In genomic region chr8:120594571-120594970, GRCm38 (mm10) we compare ENCODE assay signal across 15 mouse cellular contexts. TPM values are rescaled to one million over a fixed set of nuclear protein-coding genes. Genes with fewer than 3 reads are reported as not detected.
DNase-seq lines count a peak whose midpoint lies in the region; ATAC-seq and TF ChIP-seq lines count a peak whose summit lies in the region.
"Had no signal": no experiment of that assay in that cellular context is flagged by ENCODE, and none has a peak within 500 bp of the region (broad histone marks: within the 10 kb centered on the region; RNA-seq: fewer than 3 reads in every experiment).

No protein-coding gene starts in this region.

- no peak for ATAC-seq in forebrain, postnatal 0 days
- no peak for ATAC-seq in forebrain, embryonic 13.5 days
- ATAC-seq in lung, embryonic 14.5 days (ENCODE audit: insufficient read depth), result no peak
- ATAC-seq: forebrain, embryonic 14.5 days; hindbrain, embryonic 16.5 days had no signal

- H3K9me3 ChIP-seq in forebrain, postnatal 0 days (ENCODE audit: low read length), result no peaks in the 10 kb centered on the region
- H3K9me3 ChIP-seq in forebrain, embryonic 13.5 days (replicated peaks), result no peaks in the 10 kb centered on the region
- no peaks in the 10 kb centered on the region for H3K9me3 ChIP-seq in lung, embryonic 14.5 days (ENCODE audit: low read depth, low read length)
- H3K9me3 ChIP-seq: heart, embryonic 13.5 days; limb, embryonic 15.5 days; midbrain, embryonic 10.5 days; neural tube, embryonic 12.5 days had no signal

- H3K4me1 ChIP-seq in forebrain, postnatal 0 days (ENCODE audit: insufficient read depth), result peaks cover 11% of the 10 kb centered on the region
- H3K4me1 ChIP-seq in forebrain, embryonic 13.5 days, result peaks cover 16% of the 10 kb centered on the region
- H3K4me1 ChIP-seq in lung, embryonic 14.5 days (ENCODE audit: insufficient read depth), result peaks cover 5% of the 10 kb centered on the region
- H3K4me1 ChIP-seq in small intestine, adult 2 months (ENCODE audit: control insufficient read depth, insufficient read depth, insufficient read length, low read length), result no peaks in the 10 kb centered on the region

- H3K27ac ChIP-seq in forebrain, postnatal 0 days (ENCODE audit: low read depth, low read length), result no peak overlapping the region
- H3K27ac ChIP-seq in forebrain, embryonic 13.5 days, result no peak overlapping the region
- H3K27ac ChIP-seq in lung, embryonic 14.5 days (ENCODE audit: low read depth), result no peak overlapping the region
- H3K27ac ChIP-seq in small intestine, adult 2 months (ENCODE audit: insufficient read depth, low read depth, low read length), result no peak overlapping the region
- H3K27ac ChIP-seq: heart, embryonic 13.5 days; limb, embryonic 15.5 days; midbrain, embryonic 10.5 days; neural tube, embryonic 12.5 days had no signal

- DNase-seq in forebrain, postnatal 0 days, result no peak
- DNase-seq in lung, embryonic 14.5 days, result no peak
- no peak for DNase-seq in lung, postnatal 4 days
- peak; percentile 85 for DNase-seq in R1 (ENCODE audit: low read depth, low spot score)
- DNase-seq in spleen, adult 12 weeks (ENCODE audit: low spot score), result no peak
- DNase-seq in frontal cortex, adult 2 months (ENCODE audit: extremely low spot score in 1 of 2, low spot score in 1 of 2), result no peak
- DNase-seq: cerebellum, adult 11 months had no signal

- no peaks in the 10 kb centered on the region for H3K27me3 ChIP-seq in forebrain, postnatal 0 days (ENCODE audit: insufficient read depth, low read length)
- H3K27me3 ChIP-seq in forebrain, embryonic 13.5 days, result no peaks in the 10 kb centered on the region
- H3K27me3 ChIP-seq in lung, embryonic 14.5 days (ENCODE audit: insufficient read depth, low read length), result no peaks in the 10 kb centered on the region
- H3K27me3 ChIP-seq in small intestine, adult 2 months (ENCODE audit: control insufficient read depth, insufficient read depth, low read length), result no peaks in the 10 kb centered on the region
- H3K27me3 ChIP-seq: limb, embryonic 15.5 days; neural tube, embryonic 12.5 days had no signal

- no peak overlapping the region for H3K9ac ChIP-seq in forebrain, postnatal 0 days
- no peak overlapping the region for H3K9ac ChIP-seq in forebrain, embryonic 13.5 days
- H3K9ac ChIP-seq in lung, embryonic 14.5 days, result no peak overlapping the region
- H3K9ac ChIP-seq: heart, embryonic 13.5 days; limb, embryonic 15.5 days; neural tube, embryonic 12.5 days had no signal

- no peaks in the 10 kb centered on the region for H3K36me3 ChIP-seq in forebrain, postnatal 0 days (ENCODE audit: insufficient read depth)
- no peaks in the 10 kb centered on the region for H3K36me3 ChIP-seq in forebrain, embryonic 13.5 days (ENCODE audit: poor library complexity, severe bottlenecking)
- no peaks in the 10 kb centered on the region for H3K36me3 ChIP-seq in lung, embryonic 14.5 days (ENCODE audit: insufficient read depth)
- no peaks in the 10 kb centered on the region for H3K36me3 ChIP-seq in small intestine, adult 2 months (ENCODE audit: control insufficient read depth, insufficient read depth, low read length)
- H3K36me3 ChIP-seq: heart, embryonic 13.5 days; limb, embryonic 15.5 days; midbrain, embryonic 10.5 days; neural tube, embryonic 12.5 days had no signal

- 90% methylated on average over 5 of the region's 5 CpGs for WGBS in forebrain, postnatal 0 days
- WGBS in forebrain, embryonic 13.5 days, result 89% methylated on average over 5 of the region's 5 CpGs
- WGBS in lung, embryonic 14.5 days, result 85% methylated on average over 5 of the region's 5 CpGs
- WGBS in small intestine, adult 2 months, result 90% methylated on average over 5 of the region's 5 CpGs

- no peak overlapping the region for H3K4me3 ChIP-seq in forebrain, postnatal 0 days (ENCODE audit: low read depth, low read length)
- no peak overlapping the region for H3K4me3 ChIP-seq in forebrain, embryonic 13.5 days
- no peak overlapping the region for H3K4me3 ChIP-seq in lung, embryonic 14.5 days (ENCODE audit: low read depth, low read length)
- H3K4me3 ChIP-seq in small intestine, adult 2 months (ENCODE audit: low read depth, low read length), result no peak overlapping the region
- H3K4me3 ChIP-seq: heart, embryonic 13.5 days; limb, embryonic 15.5 days; midbrain, embryonic 10.5 days; neural tube, embryonic 12.5 days had no signal

- H3K4me2 ChIP-seq in forebrain, postnatal 0 days (ENCODE audit: low read depth), result no peak overlapping the region
- H3K4me2 ChIP-seq in forebrain, embryonic 13.5 days, result no peak overlapping the region
- H3K4me2 ChIP-seq in lung, embryonic 14.5 days, result no peak overlapping the region
- H3K4me2 ChIP-seq: heart, embryonic 13.5 days; limb, embryonic 15.5 days; neural tube, embryonic 12.5 days had no signal

- peak; percentile 53 for TF ChIP-seq CTCF in forebrain, postnatal 0 days (IDR thresholded peaks at IDR 0.05; ENCODE audit: low read depth)
- peak; percentile 59 for TF ChIP-seq CTCF in lung, embryonic 14.5 days (IDR thresholded peaks at IDR 0.05; ENCODE audit: low read depth)
- TF ChIP-seq CTCF in small intestine, adult 2 months (IDR thresholded peaks at IDR 0.05; ENCODE audit: extremely low read depth, insufficient read length, insufficient replicate concordance, low read depth, low read length), result peak; percentile 55; the same call in 1 of the 2 replicates

- TF ChIP-seq POLR2A in small intestine, adult 2 months (IDR thresholded peaks at IDR 0.05; ENCODE audit: low read depth, low read length), result no peak

RNA-seq across cellular contexts. Expression of gene Gins2, which starts 5.5 kb away (rescaled TPM):
- total RNA-seq in forebrain, postnatal 0 days (2014; rRNA removed), result 2.6 and 5.3 TPM in 2 replicates
- 9.6 and 10.7 TPM in 2 replicates for polyA plus RNA-seq in forebrain, postnatal 0 days (2015; fragmentation: Nextera tagmentation; extraction: Ambion mirVana)
- 66.9 and 79.8 TPM in 2 replicates for polyA plus RNA-seq in forebrain, embryonic 13.5 days (2015; fragmentation: Nextera tagmentation; extraction: Ambion mirVana)
- 131 and 139 TPM in 2 replicates for polyA plus RNA-seq in lung, embryonic 14.5 days (2014; fragmentation: Nextera tagmentation; extraction: Ambion mirVana)
- 12.6 and 22.5 TPM in 2 replicates for polyA plus RNA-seq in small intestine, adult 2 months (2012; rRNA removed)
- polyA plus RNA-seq in frontal cortex, adult 2 months (2012; rRNA removed), result 3.1 and 3.2 TPM in 2 replicates

RNA-seq across cellular contexts. Expression of gene 1190005I06Rik, which starts 52.9 kb away (rescaled TPM):
- total RNA-seq in forebrain, postnatal 0 days (2014; rRNA removed), result 18.5 and 25.9 TPM in 2 replicates
- 21.7 and 22.7 TPM in 2 replicates for polyA plus RNA-seq in forebrain, postnatal 0 days (2015; fragmentation: Nextera tagmentation; extraction: Ambion mirVana)
- polyA plus RNA-seq in forebrain, embryonic 13.5 days (2015; fragmentation: Nextera tagmentation; extraction: Ambion mirVana), result 3.7 and 4.5 TPM in 2 replicates
- polyA plus RNA-seq in lung, embryonic 14.5 days (2014; fragmentation: Nextera tagmentation; extraction: Ambion mirVana), result 3.1 and 5.1 TPM in 2 replicates
- polyA plus RNA-seq in small intestine, adult 2 months (2012; rRNA removed), result 1.6 and 3.6 TPM in 2 replicates
- 7.7 TPM in 2 replicates for polyA plus RNA-seq in frontal cortex, adult 2 months (2012; rRNA removed)
